8 mouse cellular contexts compared by ENCODE assay signal in the genomic region with DNA sequence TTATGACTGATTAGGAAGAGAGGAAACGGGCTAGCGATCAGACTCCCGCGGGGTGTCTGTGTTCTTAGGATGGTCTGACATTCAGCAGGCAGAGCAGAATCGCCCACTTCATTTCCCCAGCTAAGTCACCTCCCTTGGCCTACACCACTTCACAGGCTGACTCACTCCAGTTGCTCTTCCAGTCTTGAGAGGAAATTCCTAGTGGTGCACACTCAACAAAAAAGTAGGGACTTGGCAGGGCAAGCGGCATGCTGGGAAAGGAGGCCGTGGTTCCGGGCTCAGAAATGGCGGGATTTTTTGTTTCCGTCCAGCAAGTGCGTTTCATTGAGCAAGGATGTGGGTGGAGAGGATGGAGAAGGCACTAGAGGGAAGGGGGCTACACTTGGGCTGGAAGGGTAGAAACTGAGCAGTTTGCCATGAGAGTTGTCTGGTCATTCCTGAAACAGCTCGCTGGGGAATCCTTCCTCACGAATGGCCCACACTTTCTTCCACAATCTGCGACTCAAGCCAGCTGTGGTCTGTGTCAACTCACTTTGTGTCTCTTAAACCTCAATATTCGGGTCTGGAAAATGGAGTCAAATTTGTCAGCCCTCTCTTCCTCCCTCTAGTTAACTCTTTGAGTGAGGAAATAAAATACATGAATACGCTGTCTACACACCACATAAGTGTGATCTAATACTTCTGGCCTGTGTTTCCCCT. TPM values are rescaled to one million over a fixed set of nuclear protein-coding genes. Genes with fewer than 3 reads are reported as not detected.
DNase-seq lines count a peak whose midpoint lies in the region; ATAC-seq lines count a peak whose summit lies in the region.

No protein-coding gene starts in this region.

- WGBS in forebrain, embryonic 13.5 days: 76% methylated on average over 16 of the region's 16 CpGs
- 77% methylated on average over 16 of the region's 16 CpGs for WGBS in hindbrain, embryonic 11.5 days
- WGBS in liver, embryonic 12.5 days (ENCODE audit: insufficient replicate concordance): 70% methylated on average over 16 of the region's 16 CpGs
- 65% methylated on average over 16 of the region's 16 CpGs for WGBS in neural tube, embryonic 14.5 days

- DNase-seq in right cerebral cortex, adult 18-20 months: peak; percentile 69
- DNase-seq in right cerebral cortex, postnatal 14 days: no peak
- DNase-seq in hindbrain, embryonic 11.5 days (ENCODE audit: low spot score): no peak
- no peak for DNase-seq in spleen, postnatal 14 days (ENCODE audit: low spot score in 2 of 2)
- no peak for DNase-seq in spleen, postnatal 36 days (ENCODE audit: low spot score in 2 of 2)

- peak overlapping the region; percentile 77 for H3K4me2 ChIP-seq in forebrain, embryonic 13.5 days
- peak overlapping the region; percentile 71 for H3K4me2 ChIP-seq in hindbrain, embryonic 11.5 days (replicated peaks; ENCODE audit: low read depth, low read length)
- peak overlapping the region; percentile 73 for H3K4me2 ChIP-seq in liver, embryonic 12.5 days
- peak overlapping the region; percentile 77 for H3K4me2 ChIP-seq in neural tube, embryonic 14.5 days (ENCODE audit: low read depth, low read length)

- peak overlapping the region; percentile 79 for H3K27ac ChIP-seq in forebrain, embryonic 13.5 days
- peak overlapping the region; percentile 95; the same call in 1 of the 2 replicates for H3K27ac ChIP-seq in hindbrain, embryonic 11.5 days (ENCODE audit: low read depth, low read length)
- no peak overlapping the region for H3K27ac ChIP-seq in liver, embryonic 12.5 days
- no peak overlapping the region for H3K27ac ChIP-seq in neural tube, embryonic 14.5 days (ENCODE audit: low read depth, low read length)

- H3K9ac ChIP-seq in forebrain, embryonic 13.5 days: peak overlapping the region; percentile 95
- peak overlapping the region; percentile 98 for H3K9ac ChIP-seq in hindbrain, embryonic 11.5 days (ENCODE audit: low read depth, low read length)
- no peak overlapping the region for H3K9ac ChIP-seq in liver, embryonic 12.5 days
- H3K9ac ChIP-seq in neural tube, embryonic 14.5 days (replicated peaks; ENCODE audit: low read depth, low read length): peak overlapping the region; percentile 92

- no peak for ATAC-seq in forebrain, embryonic 13.5 days
- no peak for ATAC-seq in hindbrain, embryonic 11.5 days (ENCODE audit: low FRiP score)
- no peak for ATAC-seq in liver, embryonic 12.5 days
- no peak for ATAC-seq in neural tube, embryonic 14.5 days (ENCODE audit: low read depth)

- no peaks in the 10 kb centered on the region for H3K9me3 ChIP-seq in forebrain, embryonic 13.5 days (replicated peaks)
- no peaks in the 10 kb centered on the region for H3K9me3 ChIP-seq in hindbrain, embryonic 11.5 days (ENCODE audit: control insufficient read depth, low read length)
- no peaks in the 10 kb centered on the region for H3K9me3 ChIP-seq in liver, embryonic 12.5 days (replicated peaks)
- H3K9me3 ChIP-seq in neural tube, embryonic 14.5 days (ENCODE audit: control insufficient read depth, low read length): no peaks in the 10 kb centered on the region

- peaks cover 21% of the 10 kb centered on the region for H3K36me3 ChIP-seq in forebrain, embryonic 13.5 days (ENCODE audit: poor library complexity, severe bottlenecking)
- no peaks in the 10 kb centered on the region; the same call in 1 of the 2 replicates for H3K36me3 ChIP-seq in hindbrain, embryonic 11.5 days (ENCODE audit: control insufficient read depth, insufficient read depth, low read length)
- H3K36me3 ChIP-seq in liver, embryonic 12.5 days: peaks cover 13% of the 10 kb centered on the region
- peaks cover 8% of the 10 kb centered on the region for H3K36me3 ChIP-seq in neural tube, embryonic 14.5 days (ENCODE audit: control insufficient read depth, insufficient read depth, low read length)

- peak overlapping the region; percentile 85 for H3K4me3 ChIP-seq in forebrain, embryonic 13.5 days
- peak overlapping the region; percentile 97 for H3K4me3 ChIP-seq in hindbrain, embryonic 11.5 days (ENCODE audit: low read depth, low read length)
- H3K4me3 ChIP-seq in liver, embryonic 12.5 days: peak overlapping the region; percentile 66
- peak overlapping the region; percentile 87 for H3K4me3 ChIP-seq in neural tube, embryonic 14.5 days (ENCODE audit: low read depth, low read length)

- H3K27me3 ChIP-seq in forebrain, embryonic 13.5 days: no peaks in the 10 kb centered on the region
- H3K27me3 ChIP-seq in hindbrain, embryonic 11.5 days (ENCODE audit: control insufficient read depth, insufficient read depth, low read length): no peaks in the 10 kb centered on the region
- H3K27me3 ChIP-seq in liver, embryonic 12.5 days (replicated peaks): peaks cover 68% of the 10 kb centered on the region
- no peaks in the 10 kb centered on the region for H3K27me3 ChIP-seq in neural tube, embryonic 14.5 days (ENCODE audit: control insufficient read depth, insufficient read depth, low read length)

- peaks cover 40% of the 10 kb centered on the region for H3K4me1 ChIP-seq in forebrain, embryonic 13.5 days
- peaks cover 14% of the 10 kb centered on the region for H3K4me1 ChIP-seq in hindbrain, embryonic 11.5 days (replicated peaks; ENCODE audit: control insufficient read depth, insufficient read depth, low read length)
- peaks cover 33% of the 10 kb centered on the region for H3K4me1 ChIP-seq in liver, embryonic 12.5 days
- peaks cover 31% of the 10 kb centered on the region for H3K4me1 ChIP-seq in neural tube, embryonic 14.5 days (ENCODE audit: control insufficient read depth, insufficient read depth, low read length)

RNA-seq across cellular contexts. Expression of gene Ckap4, which starts 1.5 kb away (rescaled TPM):
- polyA plus RNA-seq in forebrain, embryonic 13.5 days (2015; fragmentation: Nextera tagmentation; extraction: Ambion mirVana): 36.4 and 39.0 TPM in 2 replicates
- polyA plus RNA-seq in hindbrain, embryonic 11.5 days (2014; fragmentation: Nextera tagmentation; extraction: Ambion mirVana): 90.8 and 91.1 TPM in 2 replicates
- polyA plus RNA-seq in liver, embryonic 12.5 days (2016; fragmentation: Nextera tagmentation; extraction: Ambion mirVana): 26.0 and 28.8 TPM in 2 replicates
- polyA plus RNA-seq in neural tube, embryonic 14.5 days (2014; fragmentation: Nextera tagmentation; extraction: Ambion mirVana): 60.8 and 75.4 TPM in 2 replicates

RNA-seq across cellular contexts. Expression of gene Tcp11l2, which starts 44.1 kb away (rescaled TPM):
- 14.0 and 16.7 TPM in 2 replicates for polyA plus RNA-seq in forebrain, embryonic 13.5 days (2015; fragmentation: Nextera tagmentation; extraction: Ambion mirVana)
- polyA plus RNA-seq in hindbrain, embryonic 11.5 days (2014; fragmentation: Nextera tagmentation; extraction: Ambion mirVana): 11.5 and 13.0 TPM in 2 replicates
- polyA plus RNA-seq in liver, embryonic 12.5 days (2016; fragmentation: Nextera tagmentation; extraction: Ambion mirVana): 28.1 and 28.7 TPM in 2 replicates
- polyA plus RNA-seq in neural tube, embryonic 14.5 days (2014; fragmentation: Nextera tagmentation; extraction: Ambion mirVana): 33.8 and 34.0 TPM in 2 replicates

Comparison
In these comparisons a context has a peak if more than half of its experiments do, and no peak if none do; other contexts are left out.
1. H3K27ac ChIP-seq: peak in forebrain, embryonic 13.5 days (single experiment) and hindbrain, embryonic 11.5 days (single experiment); none in liver, embryonic 12.5 days (single experiment) and neural tube, embryonic 14.5 days (single experiment).
2. Peak in every context shown above with its lines, with median percentiles within 50 percentile points of each other: H3K4me2 ChIP-seq and H3K4me3 ChIP-seq.